Mouse (Mus musculus): ENCODE measurements around the gene Gpr107. TPM values are rescaled to one million over a fixed set of nuclear protein-coding genes. Genes with fewer than 3 reads are reported as not detected.

The Gpr107 gene
- total RNA-seq, 2 experiments from 2014 or later = 24.1 to 24.8 TPM

DNA sequence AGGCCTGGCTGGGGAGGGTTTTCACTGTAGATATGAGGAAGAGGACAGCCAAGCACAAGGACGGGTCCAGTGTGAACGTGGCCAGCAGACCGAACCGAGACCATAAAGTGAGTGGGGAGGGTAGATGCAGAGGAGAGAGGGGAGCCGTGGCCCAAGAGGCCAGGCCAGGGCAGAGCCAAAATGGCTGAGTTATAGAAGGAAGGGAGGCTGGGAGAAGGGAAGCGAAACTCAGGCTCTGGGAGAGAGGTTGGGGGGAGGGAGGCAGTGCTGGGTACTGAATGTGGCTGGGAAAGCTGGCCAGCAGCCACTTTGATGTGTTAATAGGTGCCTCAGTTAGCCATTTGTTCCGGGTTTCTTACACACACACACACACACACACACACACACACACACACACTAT is 24.9 kb upstream of the Gpr107 start:
- no peak for DNase-seq

DNA sequence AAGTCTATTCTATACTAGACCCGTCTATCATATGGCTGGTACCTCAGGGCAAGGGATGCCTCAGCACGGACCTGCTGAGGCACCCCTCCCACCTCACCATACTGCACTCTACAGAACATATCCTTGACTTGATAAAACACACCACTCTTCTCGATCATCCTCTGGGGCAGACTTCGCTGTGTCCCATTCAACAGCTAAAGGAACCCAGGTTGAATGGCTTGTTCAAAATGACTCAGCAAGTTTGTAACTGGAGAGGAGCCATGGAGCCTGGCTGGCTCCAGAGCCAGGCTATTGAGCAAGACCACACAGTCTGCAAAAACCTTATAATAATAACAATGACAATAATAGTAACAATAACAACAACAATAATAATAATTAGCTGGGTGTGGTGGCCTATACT is 24.2 kb upstream of the Gpr107 start:
- DNase-seq = peak; percentile 41

DNA sequence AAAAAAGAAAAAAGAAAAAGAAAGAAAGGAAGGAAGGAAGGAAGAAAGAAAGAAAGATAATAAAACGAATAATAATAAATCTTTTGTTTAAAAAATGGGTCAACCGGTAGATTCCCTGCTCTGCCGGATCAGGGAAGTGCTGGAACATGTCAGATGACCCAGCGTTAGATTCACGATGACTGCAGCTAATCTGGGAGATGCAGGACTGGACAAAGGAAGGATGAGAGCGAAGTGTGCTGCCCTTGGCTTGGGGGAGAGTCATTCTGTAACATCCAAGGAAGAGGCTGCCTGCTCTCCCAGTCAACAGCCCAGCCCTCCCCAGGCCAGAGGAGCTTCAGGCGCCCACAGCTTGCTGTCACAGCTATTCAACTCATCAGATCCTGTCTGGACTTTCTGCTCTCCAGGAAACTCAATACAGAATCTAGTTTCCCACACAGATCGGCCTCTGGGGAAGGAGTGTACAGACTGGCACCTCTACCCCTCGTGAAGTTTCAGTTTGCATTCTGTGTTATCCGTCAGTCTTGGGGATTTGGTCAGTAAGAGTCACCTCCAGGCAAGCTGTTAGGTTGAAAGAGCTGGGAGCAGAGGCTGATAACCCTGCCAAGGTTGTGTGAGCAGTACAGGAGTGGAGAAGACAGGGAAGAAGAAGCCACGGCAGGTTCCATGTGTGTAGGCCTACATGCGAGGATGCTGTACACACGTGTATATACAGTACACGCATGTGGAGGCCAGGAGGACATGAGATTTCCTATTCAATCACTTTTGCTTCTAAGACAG is 22.2 kb upstream of the Gpr107 start:
- no peak for DNase-seq

GRCm38 (mm10) chr2:31130815-31131299 is 21.3 kb upstream of the Gpr107 start:
- no peak for DNase-seq

- no peak for DNase-seq
Observed at GRCm38 (mm10) chr2:31132682-31133081, 19.4 kb upstream of the Gpr107 start.

- no peak for DNase-seq
Observed at GRCm38 (mm10) chr2:31133981-31134380, 18.1 kb upstream of the Gpr107 start.

GRCm38 (mm10) chr2:31135512-31135931 is 16.6 kb upstream of the Gpr107 start:
- no peak for DNase-seq

DNA sequence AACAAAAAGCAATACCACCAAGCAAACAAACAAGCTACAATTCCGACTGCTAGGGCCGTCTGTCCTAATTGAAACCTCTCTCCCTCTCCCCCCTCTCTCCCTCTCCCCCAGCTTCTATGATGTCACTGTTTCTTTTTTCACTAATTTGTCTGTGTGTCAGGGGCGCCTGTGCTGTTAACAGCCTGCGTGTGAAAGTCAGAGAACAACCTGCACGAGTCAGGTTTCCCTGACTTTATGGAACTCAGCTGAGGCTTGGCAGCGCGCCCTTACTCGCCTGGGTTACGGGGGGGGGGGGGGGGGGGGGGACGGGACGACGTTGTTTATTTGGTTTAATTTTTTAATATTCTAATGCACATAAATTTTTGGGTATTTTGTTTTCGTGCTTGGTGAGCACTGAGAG is 15.8 kb upstream of the Gpr107 start:
- no peak for DNase-seq

- DNase-seq = no peak
Observed at GRCm38 (mm10) chr2:31137018-31137590, 15.0 kb upstream of the Gpr107 start.

- DNase-seq = no peak
Observed at GRCm38 (mm10) chr2:31139174-31139632, 12.9 kb upstream of the Gpr107 start.

GRCm38 (mm10) chr2:31139991-31140771 is 11.9 kb upstream of the Gpr107 start:
- no peak for DNase-seq

DNA sequence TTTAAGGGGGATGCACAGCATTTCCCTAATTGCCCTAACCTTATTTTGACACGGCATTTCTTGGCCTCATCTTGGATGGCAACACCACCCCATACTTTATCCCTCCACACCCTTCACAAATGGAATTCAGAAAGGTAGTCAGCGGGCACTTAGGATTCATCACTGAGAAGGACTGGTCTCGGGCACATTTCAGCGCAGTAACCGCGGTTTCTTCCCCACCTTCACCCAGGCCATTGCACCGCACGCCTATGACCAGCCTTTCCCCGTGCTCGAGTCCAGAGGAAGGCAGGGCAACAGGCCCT is 11.4 kb upstream of the Gpr107 start:
- no peak for DNase-seq

DNA sequence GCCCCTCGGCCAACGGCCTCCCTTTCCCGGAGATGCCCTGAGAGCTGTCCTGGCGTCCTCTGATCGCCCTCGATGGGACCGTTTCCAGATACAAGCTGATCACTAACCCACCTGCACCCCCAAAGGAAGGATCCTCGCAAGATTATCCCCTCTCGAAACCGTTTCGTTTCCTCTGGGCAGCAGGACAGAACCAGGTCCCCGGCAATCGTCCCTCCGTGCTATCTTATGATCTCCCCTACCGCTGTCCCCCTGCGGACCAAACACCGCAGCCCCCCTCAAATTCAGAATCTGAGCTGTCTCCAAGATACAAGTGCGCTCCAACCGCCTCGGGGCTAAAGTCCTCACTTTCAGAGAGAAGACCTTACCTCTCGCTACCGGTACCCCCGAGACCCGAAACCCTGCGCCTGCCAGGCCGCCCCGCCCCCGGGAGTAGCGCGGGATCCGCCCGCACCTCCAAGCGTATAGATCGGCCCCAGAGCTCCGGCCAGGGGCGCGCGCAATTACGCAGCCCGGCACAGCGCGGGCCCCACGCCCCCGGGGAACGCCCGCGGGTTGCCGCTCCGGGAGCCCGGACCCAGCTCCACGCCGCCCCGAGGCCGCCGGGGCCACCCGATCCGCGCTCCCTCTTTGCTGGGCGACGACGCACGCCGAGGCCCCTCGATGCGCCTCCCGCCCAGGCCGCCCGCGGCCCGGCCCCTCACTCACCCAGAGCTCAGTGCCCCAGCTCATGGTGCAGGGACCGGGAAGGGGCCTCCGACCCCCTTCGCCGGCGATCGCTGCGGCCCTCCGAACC is 10.8 kb upstream of the Gpr107 start:
- no peak for DNase-seq

- peak; percentile 90 for DNase-seq
Observed at GRCm38 (mm10) chr2:31141867-31142454, 10.2 kb upstream of the Gpr107 start, which contains the start of gene Fnbp1. TSS of gene Fnbp1 (minus strand) at chr2:31142008.

- DNase-seq = no peak
Observed at GRCm38 (mm10) chr2:31142505-31142904, 9.6 kb upstream of the Gpr107 start.

- no peak for DNase-seq
Observed at GRCm38 (mm10) chr2:31143326-31143725, 8.8 kb upstream of the Gpr107 start.

DNA sequence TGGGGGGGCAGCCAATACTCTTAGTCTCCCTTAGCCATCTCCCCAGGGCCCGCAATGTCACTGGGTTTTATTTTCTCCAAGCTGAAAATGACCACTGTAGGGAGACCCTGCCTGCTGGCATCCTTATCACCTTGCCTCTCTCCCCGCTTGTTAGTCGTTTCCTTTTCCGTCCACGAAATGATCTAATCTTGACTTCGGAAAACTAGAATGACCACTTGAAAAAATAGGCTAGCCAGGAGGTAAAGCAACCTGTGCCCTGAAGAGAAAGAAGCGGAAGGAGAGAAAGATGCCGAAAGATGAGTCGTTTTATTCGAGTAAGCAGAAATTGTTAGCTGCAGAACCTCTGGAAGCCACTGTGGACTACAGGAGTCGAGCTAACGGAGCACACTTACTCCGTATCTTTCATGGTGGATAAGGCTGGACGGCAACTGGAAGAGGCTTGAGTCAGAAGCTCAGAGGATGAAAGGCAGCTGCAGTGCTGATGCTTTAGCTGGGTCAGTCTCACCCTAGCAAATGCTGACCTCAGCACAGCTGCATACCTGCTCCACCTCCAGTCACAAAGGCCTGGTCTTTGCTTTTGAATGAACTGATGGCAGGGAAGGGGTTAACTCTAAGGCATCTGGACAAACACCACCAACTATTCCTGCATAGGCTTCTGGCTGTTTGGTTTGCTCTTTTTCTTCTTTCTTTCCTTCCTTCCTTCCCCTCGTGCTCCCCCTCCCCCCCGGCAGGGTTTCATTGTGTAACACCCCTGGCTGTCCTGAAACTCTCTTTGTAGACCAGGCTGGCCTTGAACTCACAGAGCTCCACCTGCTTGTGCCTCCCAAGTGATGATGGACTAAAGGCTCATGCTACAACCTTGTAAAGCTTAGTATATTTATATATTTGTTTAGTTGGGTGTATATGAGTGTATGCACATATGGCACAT is 8.1 kb upstream of the Gpr107 start:
- no peak for DNase-seq

DNA sequence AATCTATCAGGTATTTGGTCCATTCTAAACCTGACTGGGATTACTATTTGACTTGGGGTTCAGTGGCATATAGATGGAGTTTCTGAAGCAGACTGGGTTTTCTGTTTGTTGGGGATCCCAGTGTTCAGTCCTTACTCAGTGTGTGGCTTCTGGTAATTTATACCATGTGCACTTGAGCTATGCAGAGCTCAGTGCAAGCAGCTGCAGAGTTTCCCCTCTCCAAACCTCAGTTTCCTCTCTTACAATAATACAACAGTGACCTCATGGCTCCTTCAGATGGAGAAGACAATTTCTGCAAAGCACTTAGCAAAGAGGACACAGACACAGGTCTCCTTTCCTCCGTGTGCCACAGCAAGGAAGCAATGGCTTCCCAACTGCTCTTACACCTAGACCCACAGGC is 7.2 kb upstream of the Gpr107 start:
- no peak for DNase-seq

- DNase-seq = no peak
Observed at GRCm38 (mm10) chr2:31147054-31147453, 5.1 kb upstream of the Gpr107 start.

GRCm38 (mm10) chr2:31150762-31151161 is 1.4 kb upstream of the Gpr107 start:
- no peak for DNase-seq

DNA sequence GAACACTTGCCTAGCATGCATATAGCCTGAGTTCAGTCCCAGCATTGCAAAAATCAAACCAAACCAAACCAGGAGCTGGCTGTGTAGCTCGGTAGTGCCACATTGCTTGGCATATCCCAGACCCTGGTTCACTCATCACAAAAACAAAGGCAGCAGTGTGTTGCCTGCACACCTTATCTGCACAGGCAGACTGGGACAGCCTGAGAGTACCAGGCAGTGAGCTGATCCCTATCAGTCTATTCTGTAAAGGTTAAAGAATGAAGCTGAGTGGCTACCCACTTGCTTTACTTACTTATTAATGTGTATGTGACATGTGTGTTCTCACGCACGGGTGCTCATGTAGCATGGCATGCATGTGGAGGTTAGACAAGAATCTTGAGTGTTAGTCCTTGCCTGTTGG is 4.7 kb downstream of the Gpr107 start:
- no peak for DNase-seq

All from gastrocnemius, postnatal 25 days (tissue).